Mouse (Mus musculus) lung, postnatal 36 days (tissue): ENCODE data around the gene Manba.
"Not testable (repeated sequence)": the region's sequence is repeated elsewhere in the genome, so short reads cannot be mapped to it uniquely, and the experiment has no call there.

ENCODE experiments used
- DNase-seq: peaks from one replicate; pipeline ENCODE4 v3.0.0; 2022; ENCODE audit warnings: mixed read lengths

Gene Manba

GRCm38 (mm10) chr3:135487803-135488202 is 2.4 kb downstream of the Manba start:
- DNase-seq = no peak

DNA sequence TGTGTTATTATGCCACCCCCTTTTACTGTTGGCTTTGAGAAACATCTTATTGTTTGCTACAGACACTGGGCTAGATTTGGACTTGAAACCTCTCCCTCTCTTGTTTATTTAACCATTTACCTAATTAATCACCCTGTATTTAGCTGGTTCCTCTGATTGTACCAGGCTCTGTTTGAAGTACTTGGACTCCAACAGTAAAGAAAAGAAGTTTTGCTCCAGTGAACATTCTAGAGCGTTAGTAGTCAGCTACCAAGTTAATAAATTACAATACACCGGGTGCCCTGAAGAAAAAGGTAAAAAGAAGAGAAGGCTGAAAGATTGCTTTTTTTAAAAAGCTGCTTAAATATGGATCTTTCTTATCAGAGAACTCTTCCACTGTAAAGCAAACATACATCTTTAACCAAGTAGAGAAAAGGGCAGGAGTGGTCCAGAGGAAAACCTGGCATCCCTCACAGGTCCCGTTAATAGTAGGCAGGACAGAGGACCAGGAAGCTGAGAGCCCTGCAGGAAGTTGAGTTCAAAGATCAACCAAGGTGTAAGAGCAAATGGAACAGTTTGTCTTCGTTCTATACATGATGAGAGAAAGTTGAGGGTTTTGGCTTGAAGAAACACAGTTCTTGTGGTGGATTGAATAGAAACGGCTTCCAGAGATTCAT is 4.6 kb downstream of the Manba start:
- DNase-seq = no peak

GRCm38 (mm10) chr3:135491102-135491501 is 5.7 kb downstream of the Manba start:
- DNase-seq = no peak

- DNase-seq = not testable (repeated sequence)
Observed at GRCm38 (mm10) chr3:135493320-135493719, 7.9 kb downstream of the Manba start.

GRCm38 (mm10) chr3:135497956-135498355 is 12.5 kb downstream of the Manba start:
- DNase-seq = not testable (repeated sequence)

GRCm38 (mm10) chr3:135498891-135499290 is 13.5 kb downstream of the Manba start:
- DNase-seq = no peak

DNA sequence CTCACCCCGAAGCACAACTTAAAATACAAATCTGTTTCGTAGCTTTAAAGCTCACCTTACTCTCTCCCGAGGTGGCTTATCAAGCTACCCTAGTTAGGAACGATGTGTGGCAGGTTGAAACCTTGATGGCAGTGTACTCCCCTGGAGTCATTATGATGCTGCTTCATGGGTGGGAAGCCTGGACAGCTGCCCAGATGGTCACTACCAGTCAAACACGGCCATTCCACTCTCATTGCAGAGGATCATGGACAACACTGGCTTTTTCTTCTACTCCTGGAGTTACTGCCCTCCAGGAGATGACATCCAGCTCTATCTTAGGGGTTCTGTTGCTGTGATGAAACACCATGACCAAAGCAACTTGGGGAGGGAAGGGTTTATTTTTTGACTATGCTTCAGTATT is 17.7 kb downstream of the Manba start:
- DNase-seq = no peak

DNA sequence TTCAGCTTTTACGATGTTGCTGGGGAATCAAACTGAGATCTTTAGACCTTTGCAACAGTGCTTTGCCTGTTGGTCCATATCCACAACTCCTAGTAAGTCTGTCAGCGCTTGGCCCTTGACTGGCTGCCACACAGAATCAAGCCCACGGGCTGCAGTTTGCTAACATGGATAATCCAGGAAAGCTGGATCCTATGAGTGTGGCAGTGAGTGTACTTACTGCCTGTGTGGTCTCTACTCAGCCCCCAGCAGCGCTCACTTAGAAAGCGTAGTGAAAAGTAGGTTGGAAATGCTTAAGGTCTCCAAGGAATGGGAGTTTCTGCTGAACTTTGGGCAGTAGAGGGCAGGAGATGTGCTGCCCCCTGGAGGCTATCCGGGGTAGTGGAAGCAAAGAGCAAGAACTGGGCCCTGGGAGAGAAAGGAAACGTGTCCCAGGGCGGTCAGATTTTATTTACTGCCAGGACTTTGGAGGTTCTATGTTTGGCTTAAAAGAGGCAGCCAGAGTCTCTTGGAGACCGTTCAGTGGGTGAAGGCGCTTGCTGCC is 20.0 kb downstream of the Manba start:
- peak; percentile 88 for DNase-seq

DNA sequence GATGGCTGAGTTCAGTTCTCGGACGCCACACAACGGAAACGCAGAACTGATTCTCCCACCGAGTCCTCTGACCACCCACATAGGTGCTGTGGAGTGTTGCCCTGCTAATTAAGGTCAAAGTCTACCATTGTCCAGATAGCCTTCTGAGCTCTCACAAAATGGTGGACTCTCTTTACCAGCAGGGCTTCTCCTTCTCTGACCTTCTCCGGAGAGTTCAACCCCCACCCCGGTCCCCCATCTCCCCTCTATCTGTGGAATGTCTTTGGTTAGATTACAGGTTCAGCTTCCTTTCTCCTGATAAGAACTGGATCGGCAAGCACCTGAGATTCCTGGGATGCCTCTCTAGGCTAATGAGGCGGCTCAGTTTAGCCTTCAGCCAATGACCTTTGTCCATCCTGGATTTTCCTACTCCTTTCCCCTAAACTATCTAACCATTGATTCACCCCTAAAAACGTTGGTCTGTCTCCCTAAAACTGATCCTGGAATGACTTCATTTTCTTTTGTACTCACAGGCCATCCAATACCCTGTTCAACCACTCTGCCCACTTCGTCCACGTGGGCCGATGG is 20.6 kb downstream of the Manba start:
- DNase-seq = no peak

- DNase-seq = no peak
Observed at GRCm38 (mm10) chr3:135507506-135507905, 22.1 kb downstream of the Manba start.

DNA sequence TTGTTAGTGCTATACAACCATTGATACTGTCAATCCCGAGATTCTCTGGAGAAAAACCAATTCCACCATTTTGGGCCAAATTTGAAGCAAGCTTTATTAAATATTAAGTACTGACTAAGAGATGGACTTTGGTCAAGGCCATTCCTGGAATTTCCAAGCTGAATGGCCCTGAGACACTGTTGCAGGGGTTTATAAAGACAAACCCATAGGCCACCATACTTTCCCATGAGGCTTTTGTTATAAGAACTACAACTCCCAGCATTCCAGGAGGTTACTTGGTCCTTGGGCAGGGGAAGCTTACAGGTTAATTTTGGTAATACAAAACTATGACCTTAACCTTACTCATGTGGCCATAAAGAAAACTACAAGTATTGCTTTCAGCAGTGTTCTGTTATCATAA is 22.8 kb downstream of the Manba start:
- no peak for DNase-seq

DNA sequence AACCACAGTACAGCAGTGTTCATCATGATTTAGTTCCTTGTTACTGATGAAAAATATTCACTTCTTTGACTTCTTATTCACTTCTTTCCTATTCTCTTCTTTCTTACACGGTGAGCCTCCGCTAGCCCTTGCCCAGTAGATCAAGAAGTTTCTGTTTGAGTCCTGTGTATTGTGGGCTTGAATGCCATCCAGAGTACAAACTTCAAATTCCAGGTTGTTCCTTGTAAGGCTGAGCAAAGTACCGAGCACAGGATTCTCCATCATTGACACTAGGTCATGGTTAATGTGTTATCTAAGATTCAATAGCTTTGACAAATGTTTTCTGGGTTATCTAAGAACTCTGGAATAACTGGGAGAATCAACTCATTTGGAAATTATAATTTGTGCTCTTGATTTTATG is 25.0 kb downstream of the Manba start:
- DNase-seq = no peak

- DNase-seq = no peak
Observed at GRCm38 (mm10) chr3:135511683-135512082, 26.3 kb downstream of the Manba start.

- DNase-seq = no peak
Observed at GRCm38 (mm10) chr3:135513270-135513669, 27.9 kb downstream of the Manba start.

DNA sequence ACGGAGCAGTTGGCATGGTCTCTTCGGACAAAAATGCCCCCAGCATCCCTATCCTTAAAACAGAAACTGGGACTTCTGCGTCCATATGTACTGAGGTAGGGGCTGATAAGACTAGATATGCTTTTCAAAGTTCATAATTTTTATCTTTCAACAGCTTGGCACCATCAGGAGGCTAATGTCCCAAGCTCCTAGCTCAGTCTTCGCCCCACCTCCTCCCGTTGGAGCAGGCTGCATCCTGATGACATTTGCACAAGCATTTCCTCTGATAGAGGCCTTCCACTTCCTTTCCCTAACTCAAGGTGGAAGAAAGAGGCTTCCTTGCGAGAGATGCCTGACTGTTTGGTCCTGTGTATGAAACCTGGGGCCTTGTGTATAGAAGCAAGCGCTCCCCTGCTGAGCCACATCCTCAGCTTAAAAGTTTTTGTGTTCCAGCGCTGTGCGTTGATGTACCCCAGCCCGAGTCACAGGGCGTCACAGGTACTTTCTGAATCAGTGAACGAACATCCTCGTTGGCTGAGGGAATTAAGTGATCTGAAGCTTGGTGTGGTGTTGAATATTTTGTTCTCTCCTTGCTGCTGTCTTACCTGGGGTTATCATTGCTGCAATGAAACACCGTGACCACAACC is 28.5 kb downstream of the Manba start:
- DNase-seq = no peak

DNA sequence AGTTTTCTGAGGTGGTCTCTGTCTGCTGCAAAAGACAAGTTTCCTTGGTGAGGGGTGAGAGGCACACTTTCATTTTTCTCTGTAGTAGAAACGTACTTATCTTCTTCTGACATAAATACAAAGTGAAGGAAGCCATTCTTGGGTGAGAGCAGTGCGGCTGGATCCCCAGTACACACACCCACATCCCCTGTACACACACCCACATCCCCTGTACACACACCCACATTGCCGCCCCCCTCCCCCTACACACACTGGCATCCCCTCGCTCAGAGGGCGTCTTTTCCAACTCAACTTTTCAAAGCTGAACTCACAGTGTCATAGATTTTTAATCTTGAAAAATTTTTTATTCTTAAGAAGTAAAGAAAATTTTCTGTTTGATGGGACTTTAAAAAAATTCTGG is 29.8 kb downstream of the Manba start:
- DNase-seq = no peak

DNA sequence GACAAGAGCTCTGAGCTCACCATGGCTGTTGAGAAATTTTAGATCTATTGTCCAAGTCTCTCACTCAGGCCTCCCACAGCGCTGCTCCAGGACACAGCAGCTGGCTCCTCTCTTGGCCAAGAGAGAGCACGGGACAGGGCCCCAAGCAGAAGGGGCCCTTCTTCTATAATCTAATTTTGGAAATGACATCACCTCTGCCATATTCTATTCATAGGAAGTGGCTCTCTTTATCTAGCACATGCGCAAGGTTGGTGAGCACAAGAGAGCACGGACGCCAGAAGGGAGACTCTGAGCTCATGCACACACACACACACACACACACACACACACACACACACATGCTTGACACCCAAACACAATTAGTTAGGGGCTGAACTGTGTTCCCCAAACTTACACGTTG is 31.5 kb downstream of the Manba start:
- peak; percentile 49 for DNase-seq

GRCm38 (mm10) chr3:135518882-135519281 is 33.5 kb downstream of the Manba start:
- no peak for DNase-seq

DNA sequence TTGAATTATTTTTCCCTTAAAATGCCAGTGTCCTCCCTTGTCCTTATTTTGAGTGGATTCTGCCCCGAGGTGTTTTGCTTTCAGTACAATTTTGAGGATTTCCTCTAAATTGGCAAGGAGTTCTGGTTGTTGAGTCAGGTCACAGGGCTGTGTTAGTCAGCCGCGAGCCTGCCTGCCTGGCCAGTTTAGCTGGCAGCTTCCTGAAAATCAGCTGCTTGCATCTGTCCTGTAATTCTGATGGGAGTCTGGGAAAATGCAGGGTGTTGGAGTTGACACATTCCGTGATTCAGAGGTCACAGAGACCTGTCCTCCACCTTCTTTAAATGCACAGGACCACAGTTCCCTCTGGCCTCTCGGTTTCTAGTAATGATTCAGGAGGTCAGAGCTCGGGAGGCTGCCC is 34.2 kb downstream of the Manba start:
- DNase-seq = no peak

DNA sequence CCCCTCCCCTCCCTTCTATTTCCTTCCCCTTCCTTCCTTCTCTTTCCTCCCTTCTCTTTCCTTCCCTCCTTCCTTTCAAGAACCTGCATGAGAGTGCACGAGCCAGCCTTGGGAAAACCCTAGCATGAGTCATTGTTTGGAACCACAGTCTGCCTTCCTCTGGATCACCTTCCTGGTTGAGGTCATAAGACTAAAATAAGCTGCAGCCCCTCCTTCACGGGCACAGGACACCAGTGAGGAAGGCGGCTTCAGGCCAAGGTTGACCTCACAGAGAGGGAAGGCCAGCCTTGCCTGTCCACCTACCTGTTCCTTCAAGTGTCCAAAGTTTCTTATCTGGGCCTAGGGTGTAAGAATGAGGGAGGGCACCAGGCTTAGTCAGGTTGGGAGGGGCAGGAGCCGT is 36.6 kb downstream of the Manba start:
- peak; percentile 94 for DNase-seq

DNA sequence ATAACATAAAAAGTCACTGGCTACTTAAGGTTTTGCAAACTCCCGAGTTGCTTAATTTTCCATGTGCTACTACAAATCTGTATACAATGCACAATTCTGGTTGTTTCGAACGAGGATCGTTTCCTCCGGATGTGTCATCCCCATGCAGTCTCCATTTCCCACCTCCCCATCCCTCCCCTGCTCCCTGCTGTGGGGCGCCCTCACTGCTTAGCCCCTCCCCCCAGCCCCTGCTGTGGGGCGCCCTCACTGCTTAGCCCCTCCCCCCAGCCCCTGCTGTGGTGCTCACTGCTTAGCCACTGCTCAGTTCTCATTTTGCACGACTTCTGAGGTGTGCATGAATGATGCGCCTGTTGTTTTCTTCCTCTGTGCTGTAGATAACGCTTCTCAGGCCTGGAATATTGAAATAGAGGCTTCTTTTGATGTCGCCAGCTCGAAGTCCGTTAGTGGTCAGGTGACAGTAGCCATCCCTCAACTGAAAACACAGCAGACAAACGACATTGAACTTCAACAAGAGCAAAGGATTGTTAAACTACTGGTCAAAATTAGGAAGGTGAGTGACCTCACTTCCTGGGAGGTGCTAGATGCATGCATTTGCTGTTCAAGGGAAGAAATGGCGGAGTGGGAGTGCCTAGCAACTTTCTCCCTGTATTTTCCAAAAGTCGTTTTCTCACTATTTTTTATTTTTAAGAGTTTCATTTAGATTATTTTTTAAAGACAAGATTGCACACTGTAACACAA is 37.4 kb downstream of the Manba start:
- no peak for DNase-seq

- not testable (repeated sequence) for DNase-seq
Observed at GRCm38 (mm10) chr3:135524900-135525299, 39.5 kb downstream of the Manba start.

DNA sequence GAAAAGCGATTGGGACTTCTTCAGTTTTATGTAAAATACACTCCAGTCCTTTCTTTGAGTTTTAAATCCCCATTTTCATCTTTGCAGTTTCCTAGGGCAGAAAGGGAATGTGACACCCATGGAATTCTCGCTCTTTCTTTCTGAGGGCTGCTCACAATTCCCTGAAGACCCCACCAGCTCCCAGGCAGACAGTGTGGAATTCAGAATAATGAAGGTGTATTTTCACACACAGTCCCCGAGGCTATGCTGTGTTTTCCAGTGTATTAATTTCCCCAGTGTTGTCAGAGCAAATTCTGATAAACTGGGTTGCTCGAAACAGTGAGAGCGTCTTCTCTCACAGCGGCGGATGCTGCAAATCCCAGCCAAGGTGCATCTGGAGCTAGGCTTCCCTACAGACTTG is 44.3 kb downstream of the Manba start:
- no peak for DNase-seq

DNA sequence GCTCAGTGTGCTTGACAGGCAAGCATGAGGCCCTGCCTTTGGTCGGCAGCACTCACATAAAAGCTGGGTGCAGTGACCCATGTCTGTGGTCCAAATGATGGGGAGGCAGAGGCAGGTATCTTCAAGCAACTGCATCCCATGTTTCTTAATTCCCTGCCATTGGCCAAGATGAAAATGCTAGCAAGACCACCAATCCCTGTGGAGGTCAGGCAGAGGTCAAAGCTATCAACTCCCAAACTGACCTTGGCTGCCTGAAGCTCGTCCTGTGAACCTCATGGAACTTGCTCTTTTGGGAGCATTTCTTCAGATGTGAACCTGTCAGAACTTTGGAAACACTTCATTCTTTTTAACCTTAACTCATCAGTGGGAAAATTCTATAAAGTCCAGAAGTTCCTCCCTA is 46.4 kb downstream of the Manba start:
- DNase-seq = no peak
